Mouse (Mus musculus): ENCODE data around the gene Pcbp1. TPM values are rescaled to one million over a fixed set of nuclear protein-coding genes. Genes with fewer than 3 reads are reported as not detected.
A peak's percentile ranks its signal among the peaks of the same experiment; 100 is the strongest.
"Not testable (repeated sequence)": the region's sequence is repeated elsewhere in the genome, so short reads cannot be mapped to it uniquely, and the experiment has no call there.

Gene Pcbp1
- total RNA-seq, 2 experiments from 2014 or later, result 174 to 176 TPM

GRCm38 (mm10) chr6:86503513-86503912 lies 22.6 kb downstream of the Pcbp1 start:
- Histone ChIP-seq H3K27ac (no peak overlapping the region), H3K4me3 (no peak overlapping the region)
- intact Hi-C loops (cut with DNase I), result no loop called here
- no peak for TF ChIP-seq CTCF (IDR thresholded peaks at IDR 0.05)
- no peak for DNase-seq (ENCODE audit: extremely low spot score in 1 of 2, low spot score in 2 of 2)

DNA sequence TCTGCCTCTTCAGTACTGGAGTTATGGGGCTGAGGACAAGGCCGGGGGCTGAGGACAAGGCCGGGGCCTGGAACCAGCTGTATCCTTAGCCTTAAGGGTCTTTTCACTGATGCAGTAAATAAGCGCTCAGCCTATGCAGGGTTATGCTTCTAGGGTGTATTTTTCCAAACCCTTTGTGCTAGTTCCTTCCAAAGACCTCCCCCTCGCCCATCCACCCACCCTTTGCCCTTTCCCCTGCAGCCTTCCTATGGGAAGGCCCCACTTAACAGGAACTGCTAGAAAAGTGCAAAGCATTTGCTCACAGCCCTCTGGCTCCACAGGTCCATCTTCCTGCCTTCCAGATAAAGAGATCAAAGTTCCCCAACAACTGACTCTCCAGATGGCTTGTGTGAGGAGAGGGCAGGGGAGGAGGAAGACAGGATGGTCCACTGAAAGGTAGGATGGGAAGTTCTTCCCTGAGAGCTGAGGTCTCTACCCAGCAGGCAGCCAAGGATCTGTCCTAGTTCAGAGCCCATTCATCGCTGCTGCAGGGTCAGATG lies 26.5 kb downstream of the Pcbp1 start:
- no peak for DNase-seq (ENCODE audit: extremely low spot score in 1 of 2, low spot score in 2 of 2)
- Histone ChIP-seq H3K4me3 (no peak overlapping the region), H3K27ac (no peak overlapping the region)
- TF ChIP-seq CTCF (IDR thresholded peaks at IDR 0.05), result no peak
- intact Hi-C loops (cut with DNase I), result no loop called here

DNA sequence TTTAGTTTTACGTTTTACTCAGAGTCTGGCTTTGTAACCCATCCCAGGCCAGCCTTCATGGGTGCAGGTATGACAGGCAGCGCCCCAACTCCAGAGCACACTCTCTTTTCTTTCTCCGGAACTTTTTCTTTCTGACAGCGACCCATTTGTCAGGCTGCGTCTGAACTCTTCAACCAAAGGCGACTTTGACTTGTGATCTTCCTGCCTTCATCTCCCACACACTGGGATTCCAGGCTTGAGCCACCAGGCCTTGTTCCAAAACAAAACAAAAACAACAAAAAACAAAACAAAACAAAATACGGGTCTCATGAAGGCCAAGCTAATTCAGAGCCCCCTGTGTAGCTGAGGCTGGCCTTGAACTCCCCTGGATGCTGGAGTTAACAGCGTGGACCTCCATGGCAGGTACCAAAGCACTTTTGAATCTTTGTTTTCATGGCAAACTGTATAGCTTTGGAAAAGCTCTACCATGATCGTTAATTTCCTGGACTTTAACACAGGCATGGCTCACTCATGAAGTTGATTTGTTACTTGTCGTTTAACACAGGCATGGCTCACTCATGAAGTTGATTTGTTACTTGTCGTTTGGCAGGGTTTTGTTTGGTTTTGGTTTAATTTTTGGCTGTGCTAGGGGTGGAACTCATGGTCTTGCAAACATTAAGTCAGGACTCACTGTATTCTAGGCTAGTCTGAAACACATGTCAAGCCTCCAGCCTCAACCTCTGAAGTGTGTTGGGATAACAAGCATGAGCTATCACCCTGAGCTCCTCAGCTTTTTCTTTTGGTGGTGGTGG lies 28.0 kb downstream of the Pcbp1 start:
- TF ChIP-seq CTCF (IDR thresholded peaks at IDR 0.05), result no peak
- no peak for DNase-seq (ENCODE audit: extremely low spot score in 1 of 2, low spot score in 2 of 2)
- Histone ChIP-seq H3K4me3 (peak overlapping the region; percentile 26; the same call in 1 of the 2 replicates), H3K27ac (no peak overlapping the region)
- intact Hi-C loops (cut with DNase I), result no loop called here

DNA sequence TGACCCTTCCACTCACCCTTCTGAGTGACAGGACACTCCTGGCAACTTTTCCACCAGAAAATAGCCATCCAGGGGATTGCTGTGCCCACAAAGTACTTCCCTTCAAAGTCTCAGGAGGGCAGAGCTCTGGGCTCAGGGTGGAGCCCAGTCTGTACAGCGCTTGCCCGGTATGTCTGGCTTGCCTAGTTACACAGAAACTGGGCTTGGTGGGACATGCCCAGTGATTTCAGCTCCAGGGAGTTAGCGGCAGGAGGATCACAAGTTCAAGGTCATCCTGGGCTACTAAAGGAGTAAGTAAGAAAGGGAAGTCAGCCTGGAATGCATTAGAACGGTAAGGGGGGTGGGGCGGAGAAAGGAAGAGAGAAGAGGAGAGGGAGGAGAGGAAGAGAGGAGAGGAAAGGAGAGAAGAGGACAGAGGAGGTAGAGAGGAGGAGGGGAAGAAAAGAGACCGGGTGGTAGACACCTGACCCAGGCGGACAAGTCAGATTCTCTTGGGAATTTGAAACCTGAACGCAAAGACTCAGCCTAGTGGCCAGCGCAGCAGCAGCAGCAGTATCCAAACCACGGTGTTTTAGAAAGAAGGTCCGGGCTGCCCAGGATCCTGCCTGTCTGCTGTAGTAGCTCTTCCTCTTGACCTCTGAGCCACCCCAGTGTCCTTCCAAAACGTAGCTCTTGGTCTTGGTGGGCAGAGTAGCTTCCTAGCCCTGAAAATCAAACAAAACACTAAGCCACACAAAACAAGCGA lies 28.9 kb downstream of the Pcbp1 start:
- peak overlapping the region; percentile 26; the same call in 1 of the 2 replicates for H3K4me3 ChIP-seq
- TF ChIP-seq CTCF (IDR thresholded peaks at IDR 0.05), result no peak; the same call in 1 of the 2 replicates
- intact Hi-C loops (cut with DNase I), result no loop called here
- peak overlapping the region; percentile 54 for H3K27ac ChIP-seq
- no peak for DNase-seq (ENCODE audit: extremely low spot score in 1 of 2, low spot score in 2 of 2)

DNA sequence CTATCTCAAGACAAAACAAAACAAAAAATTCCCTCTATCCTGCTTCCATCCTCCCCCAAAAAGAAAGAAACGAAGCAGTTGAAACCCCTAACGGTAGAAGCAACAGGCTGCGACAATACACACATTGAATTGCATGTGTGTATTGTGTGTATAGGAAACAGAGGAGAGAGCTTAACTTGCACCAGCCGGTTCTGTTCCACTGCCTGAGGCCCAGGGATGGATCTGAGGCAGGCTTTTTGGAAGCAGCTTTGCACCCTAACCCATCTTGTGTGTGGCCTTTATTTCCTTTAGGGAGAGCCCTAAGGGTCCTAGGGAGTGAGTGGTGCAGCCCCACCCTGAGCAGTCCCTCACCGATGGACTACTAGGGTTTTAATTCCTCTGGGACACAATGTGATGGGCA lies 29.5 kb downstream of the Pcbp1 start:
- no peak for DNase-seq (ENCODE audit: extremely low spot score in 1 of 2, low spot score in 2 of 2)
- intact Hi-C loops (cut with DNase I), result no loop called here
- peak overlapping the region; percentile 54 for H3K27ac ChIP-seq
- peak overlapping the region; percentile 26; the same call in 1 of the 2 replicates for H3K4me3 ChIP-seq
- TF ChIP-seq CTCF (IDR thresholded peaks at IDR 0.05), result no peak

GRCm38 (mm10) chr6:86496127-86496526 lies 30.0 kb downstream of the Pcbp1 start:
- no peak for TF ChIP-seq CTCF (IDR thresholded peaks at IDR 0.05)
- intact Hi-C loops (cut with DNase I), result no loop called here

DNA sequence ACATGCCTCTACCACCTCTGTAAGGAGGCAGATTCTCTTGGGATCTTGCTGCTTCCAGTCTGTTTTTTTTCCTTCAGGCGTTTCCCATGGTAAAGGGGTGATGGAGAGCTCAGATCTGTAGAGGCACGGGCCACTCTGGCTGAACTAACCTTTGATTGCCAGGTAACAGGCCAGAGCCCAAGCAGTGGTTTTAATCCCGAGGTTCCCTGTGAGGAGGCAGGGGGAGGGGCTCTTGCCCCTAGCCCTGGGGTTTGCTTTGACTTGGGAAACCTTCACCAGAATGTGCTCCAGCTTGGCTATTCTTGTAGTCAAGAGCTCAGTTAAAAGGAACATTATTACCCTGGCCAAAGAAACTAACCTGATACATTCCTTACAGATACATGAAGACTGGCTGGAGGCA lies 30.5 kb downstream of the Pcbp1 start:
- intact Hi-C loops (cut with DNase I), result no loop called here
- Histone ChIP-seq H3K4me3 (no peak overlapping the region), H3K27ac (no peak overlapping the region)
- TF ChIP-seq CTCF (IDR thresholded peaks at IDR 0.05), result no peak
- no peak for DNase-seq (ENCODE audit: extremely low spot score in 1 of 2, low spot score in 2 of 2)

More at GRCm38 (mm10) chr6:86496127-86496526, 30.0 kb downstream of the Pcbp1 start:
- Histone ChIP-seq H3K27ac (no peak overlapping the region), H3K4me3 (no peak overlapping the region)
- DNase-seq (ENCODE audit: extremely low spot score in 1 of 2, low spot score in 2 of 2), result no peak

- no peak for DNase-seq (ENCODE audit: extremely low spot score in 1 of 2, low spot score in 2 of 2)
- TF ChIP-seq CTCF (IDR thresholded peaks at IDR 0.05), result peak; percentile 28
- Histone ChIP-seq H3K27ac (no peak overlapping the region), H3K4me3 (no peak overlapping the region)
- intact Hi-C loops (cut with DNase I), result no loop called here
Observed at GRCm38 (mm10) chr6:86494767-86495166, 31.4 kb downstream of the Pcbp1 start.

DNA sequence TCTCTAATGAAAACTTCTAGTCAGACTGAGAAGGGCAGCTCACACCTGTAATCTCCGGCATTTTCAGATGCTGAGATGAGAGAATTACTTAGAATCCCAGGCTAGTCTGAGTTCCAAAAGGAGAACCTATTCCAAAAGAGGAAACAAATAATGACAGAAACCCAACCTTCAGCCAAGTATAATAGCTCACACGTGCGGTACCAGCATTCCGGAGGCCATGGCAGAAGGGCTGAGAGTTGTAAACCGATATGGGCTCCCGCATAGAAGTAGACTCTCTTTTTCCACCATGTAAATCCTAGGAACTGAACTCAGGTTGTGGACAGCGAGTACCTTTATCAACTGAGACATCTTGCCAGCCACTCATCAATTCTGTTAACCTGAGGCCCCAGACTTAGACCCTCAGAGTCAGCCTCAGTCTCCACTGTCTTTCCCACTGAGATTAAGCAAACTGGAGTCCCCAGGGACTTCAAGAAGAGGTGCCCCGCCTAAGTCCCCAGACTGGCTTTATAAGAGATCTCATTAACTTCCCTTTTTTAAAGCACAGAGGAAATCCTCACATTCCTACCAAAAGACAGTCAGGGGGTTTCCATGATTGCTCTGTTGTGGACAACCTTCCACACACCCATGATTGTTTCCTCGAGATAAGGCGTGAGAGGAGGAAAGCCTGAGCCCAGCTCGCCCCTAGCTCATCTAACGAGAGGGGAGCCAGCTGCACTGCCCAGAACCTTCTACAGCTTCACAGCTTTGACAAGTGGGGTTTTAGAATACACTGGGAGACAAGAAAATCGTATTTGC lies 32.5 kb downstream of the Pcbp1 start:
- TF ChIP-seq CTCF (IDR thresholded peaks at IDR 0.05), result no peak
- Histone ChIP-seq H3K4me3 (no peak overlapping the region), H3K27ac (no peak overlapping the region)
- intact Hi-C loops (cut with DNase I), result no loop called here
- no peak for DNase-seq (ENCODE audit: extremely low spot score in 1 of 2, low spot score in 2 of 2)

DNA sequence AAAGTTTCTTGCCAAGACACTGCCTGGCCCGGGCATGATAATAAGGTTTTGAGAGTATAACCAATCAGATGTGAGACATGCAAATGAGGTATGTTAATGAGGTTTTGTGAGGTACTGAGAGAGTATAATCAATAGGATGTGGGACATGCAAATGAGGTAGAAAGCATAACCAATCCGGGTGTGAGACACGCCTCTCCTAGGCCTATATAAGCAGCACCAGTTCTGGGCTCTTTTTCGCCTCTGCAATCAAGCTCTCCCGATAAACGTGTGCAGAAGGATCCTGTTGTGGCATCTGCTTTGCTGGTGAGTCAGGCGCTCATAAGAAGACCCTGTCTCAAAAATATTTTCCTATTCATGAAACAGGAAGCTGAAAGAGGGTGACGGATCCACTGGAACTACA lies 35.7 kb downstream of the Pcbp1 start:
- intact Hi-C loops (cut with DNase I); DNase-seq (ENCODE audit: extremely low spot score in 1 of 2, low spot score in 2 of 2); H3K27ac ChIP-seq; H3K4me3 ChIP-seq: not testable (repeated sequence)

DNA sequence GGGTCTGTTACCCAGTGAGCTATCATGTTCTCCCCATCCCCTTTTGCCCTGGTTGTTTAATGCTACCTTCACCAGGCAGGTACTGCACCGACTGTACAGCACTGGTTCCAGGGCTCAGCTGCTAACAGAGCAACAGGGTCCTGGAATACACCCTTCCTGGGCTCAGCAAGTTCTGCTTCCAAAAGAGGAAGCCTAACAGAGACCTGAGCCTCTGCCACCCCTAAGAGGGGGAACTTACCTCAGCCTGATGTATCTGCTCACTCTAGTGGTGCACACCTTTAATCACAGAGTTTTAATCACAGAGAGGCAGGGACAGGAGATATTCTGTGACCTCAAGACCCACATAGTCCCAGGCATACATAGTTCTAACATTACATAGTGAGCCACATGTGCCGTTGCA lies 36.2 kb downstream of the Pcbp1 start:
- Histone ChIP-seq H3K4me3 (no peak overlapping the region), H3K27ac (no peak overlapping the region)
- no peak for DNase-seq (ENCODE audit: extremely low spot score in 1 of 2, low spot score in 2 of 2)
- intact Hi-C loops (cut with DNase I), result loop anchor here (5.0 kb wide), 1 partner anchor 32 kb away; no protein-coding TSS in a partner anchor
- no peak for TF ChIP-seq CTCF (IDR thresholded peaks at IDR 0.05)
